Mouse (Mus musculus) intestine, embryonic 16.5 days (tissue): Measurements from ENCODE around the gene Prdm15. TPM values are rescaled to one million over a fixed set of nuclear protein-coding genes. Genes with fewer than 3 reads are reported as not detected.

Source experiments
- microRNA-seq: library from miRNA; unstranded; fragments of <30 nt; microRNA quantifications from one replicate; pipeline ENCODE4, GENCODE M21; 2016
- polyA plus RNA-seq: library from polyadenylated mRNA; unstranded; fragments of >200 nt; fragmentation: Nextera tagmentation; extraction: Ambion mirVana; gene quantifications from 2 replicates; pipeline ENCODE4 v1.2.1, GENCODE M21; 2015

Prdm15 gene
- polyA plus RNA-seq, 1 experiment from 2014 or later, result 7.8 TPM

Small RNAs within 50 kb of the gene (microRNA-seq; reads per million reads assigned to microRNA genes)
- gene Mir6964, result not detected

Other genes with a start within 250 kb of the Prdm15 start
- gene Tmprss2, start 240.7 kb downstream of the Prdm15 start, polyA plus RNA-seq, result 26.3 and 33.1 TPM in 2 replicates
- 21.8 and 22.7 TPM in 2 replicates for gene Ripk4, start 88.1 kb downstream of the Prdm15 start, polyA plus RNA-seq
- gene C2cd2, start 110.7 kb upstream of the Prdm15 start, polyA plus RNA-seq, result 9.9 and 10.2 TPM in 2 replicates
- 11.2 and 11.5 TPM in 2 replicates for gene Zbtb21, start 110.8 kb upstream of the Prdm15 start, polyA plus RNA-seq
- 25.7 and 26.5 TPM in 2 replicates for gene B230307C23Rik, start 145.5 kb upstream of the Prdm15 start, polyA plus RNA-seq
- 12.4 and 13.4 TPM in 2 replicates for gene A630089N07Rik, start 230.6 kb upstream of the Prdm15 start, polyA plus RNA-seq